In genomic region chr17:29096245-29096644, GRCm38 (mm10) we compare ENCODE assay signal across 15 mouse cellular contexts. TPM values are rescaled to one million over a fixed set of nuclear protein-coding genes. Genes with fewer than 3 reads are reported as not detected.
DNase-seq lines count a peak whose midpoint lies in the region; ATAC-seq and TF ChIP-seq lines count a peak whose summit lies in the region.
"Had no signal": no experiment of that assay in that cellular context is flagged by ENCODE, and none has a peak within 500 bp of the region (broad histone marks: within the 10 kb centered on the region; RNA-seq: fewer than 3 reads in every experiment).

No protein-coding gene starts in this region.

- no peak for ATAC-seq in limb, embryonic 13.5 days (ENCODE audit: low FRiP score, low read depth)
- ATAC-seq in limb, embryonic 15.5 days (ENCODE audit: insufficient number of reproducible peaks, low FRiP score, low TSS enrichment, low read depth): no peak
- ATAC-seq in midbrain, embryonic 13.5 days: no peak

- no peak overlapping the region for H3K27ac ChIP-seq in gastrocnemius, adult 2 months
- H3K27ac ChIP-seq in limb, embryonic 13.5 days: no peak overlapping the region
- no peak overlapping the region for H3K27ac ChIP-seq in limb, embryonic 10.5 days
- 0 out of 2 replicates have a peak overlapping the region, but pooled peaks have one; percentile 8 for H3K27ac ChIP-seq in limb, embryonic 15.5 days
- no peak overlapping the region for H3K27ac ChIP-seq in midbrain, embryonic 13.5 days
- H3K27ac ChIP-seq: liver, embryonic 15.5 days; neural tube, embryonic 13.5 days had no signal

- WGBS in limb, embryonic 13.5 days: 88% methylated on average over 6 of the region's 6 CpGs
- WGBS in limb, embryonic 10.5 days: 91% methylated on average over 6 of the region's 6 CpGs
- 79% methylated on average over 6 of the region's 6 CpGs for WGBS in limb, embryonic 15.5 days
- WGBS in midbrain, embryonic 13.5 days: 86% methylated on average over 6 of the region's 6 CpGs

- no peaks in the 10 kb centered on the region for H3K36me3 ChIP-seq in limb, embryonic 13.5 days
- peaks cover 13% of the 10 kb centered on the region; the same call in 1 of the 2 replicates for H3K36me3 ChIP-seq in limb, embryonic 10.5 days
- H3K36me3 ChIP-seq in E14TG2a.4 (ENCODE audit: insufficient read depth, low read length): peaks cover 49% of the 10 kb centered on the region
- H3K36me3 ChIP-seq in limb, embryonic 15.5 days: 0 out of 2 replicates have a peak, but pooled peaks cover 3% of the 10 kb centered on the region
- no peaks in the 10 kb centered on the region for H3K36me3 ChIP-seq in midbrain, embryonic 13.5 days
- H3K36me3 ChIP-seq: liver, embryonic 15.5 days had no signal

- TF ChIP-seq CTCF in gastrocnemius, adult 2 months (IDR thresholded peaks at IDR 0.05): no peak
- TF ChIP-seq CTCF in E14TG2a.4 (conservative IDR thresholded peaks at IDR 0.05; ENCODE audit: low read length): no peak

- peaks cover 42% of the 10 kb centered on the region for H3K27me3 ChIP-seq in limb, embryonic 13.5 days
- H3K27me3 ChIP-seq in limb, embryonic 10.5 days (ENCODE audit: low read depth, poor library complexity, severe bottlenecking): peaks cover 48% of the 10 kb centered on the region
- peaks cover 20% of the 10 kb centered on the region for H3K27me3 ChIP-seq in E14TG2a.4 (ENCODE audit: insufficient read depth, low read length)
- peaks cover 29% of the 10 kb centered on the region for H3K27me3 ChIP-seq in limb, embryonic 15.5 days
- peaks cover 36% of the 10 kb centered on the region for H3K27me3 ChIP-seq in midbrain, embryonic 13.5 days

- H3K4me2 ChIP-seq in limb, embryonic 13.5 days (replicated peaks): peak overlapping the region; percentile 93; the same call in 1 of the 2 replicates
- H3K4me2 ChIP-seq in limb, embryonic 15.5 days: no peak overlapping the region
- H3K4me2 ChIP-seq in midbrain, embryonic 13.5 days (replicated peaks): no peak overlapping the region

- intact Hi-C loops in gastrocnemius, adult 2 months (cut with DNase I): loop anchor here (5.0 kb wide), 2 partner anchors 76 to 109 kb away; no protein-coding TSS in a partner anchor

- DNase-seq in gastrocnemius, adult 2 months: no peak
- no peak for DNase-seq in gastrocnemius, postnatal 10 days
- DNase-seq in limb, embryonic 10.5 days (ENCODE audit: low spot score): no peak
- no peak for DNase-seq in right cerebral cortex, postnatal 14 days
- DNase-seq: adrenal gland, adult 8-10 months; gastrocnemius, postnatal 14 days had no signal

- H3K9ac ChIP-seq in limb, embryonic 13.5 days: no peak overlapping the region
- no peak overlapping the region for H3K9ac ChIP-seq in limb, embryonic 15.5 days
- H3K9ac ChIP-seq in midbrain, embryonic 13.5 days (replicated peaks): no peak overlapping the region
- H3K9ac ChIP-seq: liver, embryonic 15.5 days had no signal

- 0 out of 2 replicates have a peak, but pooled peaks cover 4% of the 10 kb centered on the region for H3K9me3 ChIP-seq in limb, embryonic 13.5 days
- H3K9me3 ChIP-seq in limb, embryonic 10.5 days (replicated peaks): no peaks in the 10 kb centered on the region
- peaks cover 4% of the 10 kb centered on the region for H3K9me3 ChIP-seq in E14TG2a.4 (ENCODE audit: low read length)
- H3K9me3 ChIP-seq in limb, embryonic 15.5 days: no peaks in the 10 kb centered on the region
- H3K9me3 ChIP-seq in midbrain, embryonic 13.5 days: no peaks in the 10 kb centered on the region
- H3K9me3 ChIP-seq: liver, embryonic 15.5 days; neural tube, embryonic 13.5 days had no signal

- H3K4me3 ChIP-seq in gastrocnemius, adult 2 months: peak overlapping the region; percentile 5; the same call in 1 of the 2 replicates
- no peak overlapping the region for H3K4me3 ChIP-seq in limb, embryonic 13.5 days
- no peak overlapping the region for H3K4me3 ChIP-seq in limb, embryonic 10.5 days
- H3K4me3 ChIP-seq in E14TG2a.4 (replicated peaks; ENCODE audit: low read length): peak overlapping the region; percentile 93
- H3K4me3 ChIP-seq in limb, embryonic 15.5 days: no peak overlapping the region
- H3K4me3 ChIP-seq in midbrain, embryonic 13.5 days (replicated peaks): no peak overlapping the region

- H3K4me1 ChIP-seq in limb, embryonic 13.5 days: peaks cover 20% of the 10 kb centered on the region
- H3K4me1 ChIP-seq in limb, embryonic 10.5 days: peaks cover 27% of the 10 kb centered on the region
- peaks cover 66% of the 10 kb centered on the region for H3K4me1 ChIP-seq in E14TG2a.4 (replicated peaks; ENCODE audit: low read depth, low read length)
- H3K4me1 ChIP-seq in limb, embryonic 15.5 days: peaks cover 29% of the 10 kb centered on the region
- peaks cover 23% of the 10 kb centered on the region for H3K4me1 ChIP-seq in midbrain, embryonic 13.5 days (replicated peaks)

RNA-seq across cellular contexts. Expression of gene Cdkn1a, which starts 5.5 kb away (rescaled TPM):
- total RNA-seq in gastrocnemius, adult 2 months (2021): 100 to 1,000 TPM in 1 of 2 experiments, 10 to 100 TPM in 1; 32.6 to 103 TPM
- 10 to 100 TPM; 43.0 to 46.3 TPM for total RNA-seq in gastrocnemius, postnatal 10 days (2021)
- 91.0 and 92.1 TPM in 2 replicates for polyA plus RNA-seq in limb, embryonic 13.5 days (2015; fragmentation: Nextera tagmentation; extraction: Ambion mirVana)
- polyA plus RNA-seq in limb, embryonic 10.5 days (2016; fragmentation: Nextera tagmentation; extraction: Ambion mirVana): 22.2 and 28.8 TPM in 2 replicates
- 233 and 345 TPM in 2 replicates for polyA plus RNA-seq in limb, embryonic 15.5 days (2015; fragmentation: Nextera tagmentation; extraction: Ambion mirVana)
- polyA plus RNA-seq in midbrain, embryonic 13.5 days (2015; fragmentation: Nextera tagmentation; extraction: Ambion mirVana): 47.1 and 47.4 TPM in 2 replicates

RNA-seq across cellular contexts. Expression of gene Rab44, which starts 17.7 kb away (rescaled TPM):
- total RNA-seq in gastrocnemius, adult 2 months (2021): under 1 TPM in 1 of 2 experiments, not detected in 1; 0.59 TPM
- total RNA-seq in gastrocnemius, postnatal 10 days (2021): 1 to 10 TPM in 1 of 2 experiments, under 1 TPM in 1; 0.68 to 1.6 TPM
- polyA plus RNA-seq in limb, embryonic 13.5 days (2015; fragmentation: Nextera tagmentation; extraction: Ambion mirVana): 0.34 and 0.80 TPM in 2 replicates
- polyA plus RNA-seq in limb, embryonic 10.5 days (2016; fragmentation: Nextera tagmentation; extraction: Ambion mirVana): 0.11 and 0.26 TPM in 2 replicates
- 5.1 and 5.6 TPM in 2 replicates for polyA plus RNA-seq in limb, embryonic 15.5 days (2015; fragmentation: Nextera tagmentation; extraction: Ambion mirVana)
- polyA plus RNA-seq in midbrain, embryonic 13.5 days (2015; fragmentation: Nextera tagmentation; extraction: Ambion mirVana): not detected in 2 replicates
- total RNA-seq: layer of hippocampus, adult 18-20 months had no signal
- polyA plus RNA-seq: hindbrain, embryonic 10.5 days; testis, adult 2 months had no signal

Comparison
In these comparisons a context has a peak if more than half of its experiments do, and no peak if none do; other contexts are left out.
1. H3K4me3 ChIP-seq: peak in gastrocnemius, adult 2 months (single experiment) and E14TG2a.4 (single experiment); none in limb, embryonic 13.5 days (single experiment), limb, embryonic 10.5 days (single experiment), limb, embryonic 15.5 days (single experiment) and midbrain, embryonic 13.5 days (single experiment).